Mouse (Mus musculus): Measurements from ENCODE around the gene Nup35.

Nup35 gene

DNA sequence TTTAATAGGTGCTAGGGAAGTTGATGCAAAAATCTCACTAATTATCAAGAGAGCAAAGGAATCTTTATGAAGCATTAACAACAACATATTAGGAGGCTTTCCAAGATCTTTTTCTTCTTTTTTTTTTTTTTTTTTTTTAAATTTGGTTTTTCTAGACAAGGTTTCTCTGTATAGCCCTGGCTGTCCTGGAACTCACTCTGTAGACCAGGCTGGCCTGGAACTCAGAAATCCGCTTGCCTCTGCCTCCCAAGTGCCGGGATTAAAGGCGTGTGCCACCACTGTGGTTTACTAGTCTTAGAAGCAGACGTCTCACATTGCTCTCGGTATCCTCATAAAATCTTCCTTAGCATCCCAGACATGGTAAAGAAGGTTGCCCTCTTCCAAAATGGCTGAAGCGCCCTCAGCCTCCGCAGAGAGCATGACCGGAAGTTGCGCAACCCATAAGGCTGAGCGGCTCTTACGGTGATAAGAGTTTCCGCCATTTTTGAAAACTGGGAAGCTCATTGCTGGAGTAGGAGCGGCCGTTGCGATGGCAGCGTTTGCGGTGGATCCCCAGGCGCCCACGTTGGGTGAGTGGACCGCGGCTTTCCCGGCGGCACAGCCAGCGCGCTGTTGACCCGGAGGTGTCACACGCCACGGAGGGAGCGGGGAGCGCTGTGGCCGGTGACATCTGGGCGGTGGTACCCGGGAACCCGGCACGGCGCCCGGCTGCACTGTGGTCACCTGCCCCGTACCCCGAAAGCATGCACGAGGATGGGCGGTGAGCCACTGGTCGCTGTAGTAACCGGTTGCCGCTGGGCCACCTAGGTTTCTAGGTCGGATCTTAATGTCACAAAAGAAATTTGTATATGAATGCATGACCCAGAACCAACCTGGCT, 21.6 kb downstream of the Nup35 start:
- peak; percentile 90 for DNase-seq

DNA sequence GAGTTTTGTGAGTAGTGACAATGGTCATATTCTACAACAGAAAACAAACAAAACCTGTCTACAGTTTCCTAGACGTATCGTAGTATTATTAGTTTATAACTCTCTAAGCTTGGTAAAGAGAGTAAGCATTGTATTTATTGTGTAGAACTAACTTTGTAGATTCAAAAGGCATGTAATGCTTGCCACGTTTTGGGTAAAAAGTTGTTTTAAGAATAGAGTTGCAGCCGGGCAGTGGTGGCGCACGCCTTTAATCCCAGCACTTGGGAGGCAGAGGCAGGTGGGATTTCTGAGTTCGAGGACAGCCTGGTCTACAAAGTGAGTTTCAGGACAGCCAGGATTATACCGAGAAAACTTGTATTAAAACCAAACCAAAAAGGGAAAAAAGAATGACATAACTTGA, 22.4 kb downstream of the Nup35 start:
- no peak for DNase-seq

DNA sequence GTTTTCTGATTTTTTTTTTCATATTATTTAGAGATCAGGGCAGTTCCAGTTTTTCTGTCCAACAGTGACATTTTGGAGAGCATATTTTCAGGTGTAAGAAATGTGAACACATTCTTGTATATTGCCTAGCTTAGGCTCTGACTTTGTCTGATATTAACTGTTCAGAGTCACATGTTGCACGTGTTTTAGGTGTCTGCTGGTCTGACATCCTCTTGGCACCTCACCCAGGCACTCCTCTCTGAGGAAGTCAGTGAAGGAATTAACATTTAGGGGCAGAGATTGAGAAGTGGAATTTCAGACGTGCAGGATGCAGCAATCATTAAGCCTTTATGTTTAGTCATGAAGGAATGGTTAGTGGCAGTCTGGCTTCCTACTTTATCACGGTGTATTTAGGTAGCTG, 22.8 kb downstream of the Nup35 start:
- DNase-seq: no peak

DNA sequence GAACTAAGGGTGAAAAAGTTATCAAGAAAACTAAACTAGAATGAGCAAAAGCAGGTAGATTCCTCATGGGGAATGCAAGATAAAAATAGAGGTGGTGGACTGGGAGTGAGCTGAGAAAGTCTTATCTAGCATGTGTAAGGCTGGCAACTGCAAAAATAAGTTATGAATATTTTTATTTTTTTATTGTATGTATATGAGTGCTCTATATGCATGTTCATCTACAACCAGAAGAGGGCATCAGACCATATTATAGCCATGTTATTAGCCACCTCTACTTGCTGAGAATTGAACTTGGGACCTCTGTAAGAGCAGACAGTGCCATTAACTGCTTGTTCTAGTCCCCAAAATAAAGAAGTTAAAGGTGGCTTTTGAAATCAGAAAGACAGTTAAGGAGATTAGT, 44.4 kb downstream of the Nup35 start:
- DNase-seq: no peak

DNA sequence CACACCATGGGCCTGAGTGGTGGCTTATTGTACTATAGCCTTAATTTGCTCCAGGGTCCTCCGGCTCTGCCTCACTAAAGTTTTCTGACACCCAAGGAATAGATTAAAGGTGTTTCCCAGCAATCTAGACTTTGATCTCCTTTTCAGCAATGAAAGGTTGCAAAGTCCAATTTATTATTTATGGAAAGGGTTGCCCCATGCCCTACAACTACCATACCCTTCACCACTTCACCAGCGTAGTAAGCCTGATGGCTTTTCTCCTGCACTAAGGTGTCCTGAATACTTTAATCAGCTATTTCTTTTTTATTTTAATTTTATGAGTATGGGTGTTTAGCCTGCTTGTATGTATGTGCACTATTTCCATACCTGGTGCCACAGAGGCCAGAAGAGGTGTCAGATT, 45.6 kb downstream of the Nup35 start:
- no peak for DNase-seq

DNA sequence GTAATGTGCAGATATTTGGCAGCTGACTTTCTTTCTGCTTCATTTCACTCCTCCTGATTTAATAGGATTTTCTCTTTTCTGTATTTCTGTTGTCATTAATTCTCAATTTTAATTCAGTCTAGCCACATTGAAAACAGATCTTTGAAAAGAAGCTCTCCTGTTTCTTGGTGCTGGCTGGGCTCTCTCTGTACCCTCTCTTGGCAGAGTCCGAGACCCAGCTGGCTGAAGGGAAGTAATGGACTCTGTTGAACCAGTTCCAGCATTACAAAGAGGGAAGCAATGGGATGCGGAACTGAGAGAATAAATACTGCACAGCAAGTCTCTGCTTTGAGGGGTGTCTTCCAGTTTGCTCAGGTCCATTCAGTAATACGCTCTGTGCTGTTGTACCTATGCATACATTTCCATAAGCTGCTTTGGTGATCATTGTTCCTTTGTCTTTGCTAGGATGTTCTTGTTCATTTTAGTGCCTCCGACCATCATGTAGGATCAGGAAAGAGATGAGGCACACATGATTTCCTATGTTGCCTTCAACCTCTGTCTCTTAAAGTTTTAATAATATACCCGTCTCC, 50.4 kb downstream of the Nup35 start:
- DNase-seq: no peak

DNA sequence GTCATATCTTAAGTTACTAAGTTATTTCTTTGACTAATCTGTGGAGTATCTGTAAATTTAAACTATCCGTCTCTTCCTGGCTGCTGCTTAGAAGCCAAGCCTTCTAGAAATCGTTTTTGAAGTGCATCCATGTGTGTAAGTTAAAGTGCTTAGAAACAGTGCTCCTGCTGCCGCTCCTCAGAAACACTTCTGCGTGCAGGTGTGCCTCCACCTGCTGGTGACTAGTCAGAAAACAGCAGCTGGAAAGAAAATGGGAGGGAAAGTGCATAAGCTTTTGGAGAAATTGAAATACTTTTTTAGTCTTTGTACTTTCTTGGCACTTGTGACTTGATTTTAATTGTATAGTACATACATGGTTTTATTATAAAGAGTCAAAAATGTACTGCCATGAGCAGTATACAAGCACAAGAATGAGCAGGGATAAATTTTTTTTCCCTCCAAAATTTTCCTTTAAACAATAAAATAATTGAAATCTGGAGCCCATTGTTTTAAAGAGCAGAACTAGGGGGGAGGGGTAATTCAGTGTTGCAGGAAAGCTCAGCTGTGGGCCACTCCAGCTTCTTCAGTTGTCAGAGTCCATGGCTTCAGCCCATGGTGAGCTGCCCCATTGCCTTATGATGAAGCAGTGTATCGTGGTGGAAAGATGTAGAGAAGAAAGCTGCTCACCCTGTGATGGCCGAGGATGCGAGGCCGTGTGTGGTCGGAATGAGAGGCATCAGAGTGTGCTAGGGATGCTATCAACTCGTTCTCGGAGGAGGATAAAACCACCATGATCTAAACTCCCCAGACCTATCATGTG, 53.0 kb downstream of the Nup35 start:
- DNase-seq: no peak

DNA sequence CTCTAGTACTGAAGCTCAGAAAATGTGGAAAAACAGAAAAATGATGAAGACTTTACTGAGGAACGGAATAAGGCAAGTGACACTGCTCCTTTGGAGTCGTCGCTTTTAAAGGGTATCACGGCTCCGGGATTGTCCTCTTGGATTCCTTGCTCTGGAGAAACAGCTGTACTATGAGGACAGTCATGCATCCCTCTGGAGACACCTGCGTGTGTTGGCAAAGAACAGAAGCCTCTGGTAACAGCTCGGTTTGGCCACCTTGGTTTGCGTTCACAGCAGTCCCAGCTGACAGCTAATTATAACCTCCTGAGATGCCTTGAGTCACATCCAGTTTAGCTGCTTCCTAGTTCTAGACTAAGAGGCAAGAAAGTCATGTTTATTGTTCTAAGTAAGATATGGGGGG, 61.8 kb downstream of the Nup35 start:
- no peak for DNase-seq

DNA sequence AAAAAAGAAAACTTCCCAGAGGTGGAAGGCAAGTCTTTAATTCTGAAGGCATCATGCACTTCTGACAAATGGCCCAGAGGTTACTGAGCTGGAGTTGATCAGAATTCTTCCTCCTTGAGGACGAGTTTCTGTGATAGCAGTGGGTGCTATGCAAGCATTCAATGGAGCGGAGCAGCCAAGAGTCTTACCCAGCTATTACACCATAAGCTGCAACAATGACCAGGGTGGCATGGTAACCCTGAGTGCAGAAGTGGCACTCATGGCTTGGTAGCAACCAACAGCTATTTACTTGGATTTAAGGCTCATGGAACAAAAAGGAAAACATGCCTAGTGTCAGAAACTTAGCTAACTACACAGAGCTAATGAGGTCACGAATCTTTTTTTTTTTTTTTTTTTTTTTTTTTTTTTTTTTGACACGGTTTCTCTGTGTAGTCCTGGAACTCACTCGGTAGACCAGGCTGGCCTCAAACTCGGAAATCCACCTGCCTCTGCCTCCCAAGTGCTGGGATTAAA, 66.7 kb downstream of the Nup35 start:
- no peak for DNase-seq

DNA sequence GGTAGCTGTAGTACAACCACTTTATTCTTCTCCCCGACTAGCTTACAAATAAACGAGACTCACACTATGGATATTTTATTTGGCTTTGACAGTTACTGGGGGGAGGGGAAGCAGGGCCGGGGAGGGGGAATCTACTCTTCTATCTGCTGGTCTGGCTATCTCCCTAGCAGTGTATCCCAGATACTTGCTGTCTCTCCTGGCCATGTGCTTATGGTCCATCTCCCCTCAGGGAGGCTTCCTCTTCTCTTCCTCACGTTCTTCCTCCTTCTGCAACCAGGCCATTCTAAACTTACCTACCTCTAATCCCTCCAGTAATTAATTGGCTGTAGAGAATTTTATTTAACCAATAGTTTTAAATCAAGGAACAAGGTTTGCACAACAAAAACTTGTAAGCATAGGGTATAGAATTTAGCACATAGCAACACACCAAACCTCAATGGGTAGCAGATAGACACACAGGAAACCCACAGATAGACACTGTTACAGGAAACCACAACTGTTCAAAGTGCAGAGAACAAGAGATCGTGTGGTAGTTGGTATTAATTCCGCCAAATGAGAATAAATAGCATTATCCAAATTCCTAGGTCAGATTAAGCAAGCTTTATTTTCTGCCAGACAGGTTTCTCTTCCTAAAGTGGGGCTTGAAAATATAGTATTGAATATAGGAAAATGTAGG, 67.5 kb downstream of the Nup35 start:
- DNase-seq: no peak

DNA sequence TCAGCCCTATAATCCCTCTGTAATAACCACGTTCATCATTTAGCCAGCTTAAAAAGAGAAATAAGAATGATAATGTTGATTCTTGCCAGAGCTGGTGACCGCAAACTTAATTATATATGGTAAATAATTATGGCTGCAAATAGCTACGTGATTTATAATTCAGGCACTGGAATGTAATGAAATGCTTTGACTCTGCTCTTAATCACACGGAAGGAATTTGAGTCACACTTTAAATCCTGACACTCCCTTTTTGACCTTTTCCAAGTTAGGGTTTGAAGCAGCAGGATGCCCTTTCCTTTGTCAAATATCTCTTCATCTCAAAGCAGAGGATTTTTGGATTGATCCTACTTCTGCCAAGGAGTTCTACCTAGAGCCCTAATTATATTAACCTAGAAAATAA, 71.2 kb downstream of the Nup35 start:
- DNase-seq: no peak

DNA sequence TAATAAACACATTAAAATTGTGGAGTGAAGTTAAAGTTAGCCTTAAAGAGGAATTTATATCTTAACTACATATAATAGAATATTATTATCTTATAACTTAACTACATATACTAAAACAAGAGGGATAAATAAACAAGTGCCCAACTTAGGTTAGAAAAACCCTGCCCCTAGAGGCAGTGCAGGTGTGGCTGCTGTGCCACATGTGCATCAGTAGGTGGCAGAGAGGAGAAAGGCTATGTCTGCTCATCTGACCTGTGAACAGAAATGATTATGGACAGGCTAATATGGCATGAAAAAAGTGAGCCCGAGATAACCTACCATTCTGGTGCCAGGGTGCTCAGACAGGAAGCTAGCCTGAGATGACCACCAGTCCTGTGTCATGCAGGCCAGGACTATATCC, 90.4 kb downstream of the Nup35 start:
- DNase-seq: no peak

All from right cerebral cortex, postnatal 4 days (tissue).